Mouse (Mus musculus) adrenal gland, adult 2 months (tissue): ENCODE results near the gene Gm49450. TPM values are rescaled to one million over a fixed set of nuclear protein-coding genes. Genes with fewer than 3 reads are reported as not detected.
A peak's percentile ranks its signal among the peaks of the same experiment; 100 is the strongest.
"Not testable (repeated sequence)": the region's sequence is repeated elsewhere in the genome, so short reads cannot be mapped to it uniquely, and the experiment has no call there.

Experiments
- DNase-seq: peaks from one replicate; pipeline ENCODE4 v3.0.0; 2021
- polyA plus RNA-seq: library from polyadenylated mRNA; depleted of rRNA; stranded (reverse); fragments of >200 nt; gene quantifications from 2 replicates; pipeline ENCODE4 v1.2.3, GENCODE M21; 2012
- total RNA-seq, 2 experiments: library from RNA; stranded (reverse); gene quantifications; 2 replicates each; pipeline ENCODE4 v1.2.3; 2021

Gm49450 gene
- total and polyA plus RNA-seq, 3 experiments, result 10.9 to 49.5 TPM; not detected in 1

GRCm38 (mm10) chr15:98985240-98985981 is 32.1 kb upstream of the Gm49450 start:
- DNase-seq, result peak; percentile 89

GRCm38 (mm10) chr15:98984681-98985080 is 31.3 kb upstream of the Gm49450 start:
- no peak for DNase-seq

GRCm38 (mm10) chr15:98983431-98984081 is 30.2 kb upstream of the Gm49450 start:
- no peak for DNase-seq

- DNase-seq, result peak; percentile 40
These were observed 28.7 kb upstream of the Gm49450 start for GRCm38 (mm10) chr15:98982100-98982499.

GRCm38 (mm10) chr15:98980012-98980614 is 26.8 kb upstream of the Gm49450 start:
- DNase-seq, result no peak

- no peak for DNase-seq
These were observed 25.2 kb upstream of the Gm49450 start for GRCm38 (mm10) chr15:98978409-98979172.

GRCm38 (mm10) chr15:98977759-98978408 is 24.5 kb upstream of the Gm49450 start:
- DNase-seq, result peak; percentile 83

- no peak for DNase-seq
These were observed 23.7 kb upstream of the Gm49450 start for GRCm38 (mm10) chr15:98976763-98977758.

- no peak for DNase-seq
These were observed 19.8 kb upstream of the Gm49450 start for GRCm38 (mm10) chr15:98973015-98973614.

- DNase-seq, result not testable (repeated sequence)
These were observed 18.4 kb upstream of the Gm49450 start for GRCm38 (mm10) chr15:98971576-98972320.

- DNase-seq, result no peak
These were observed 17.8 kb upstream of the Gm49450 start for GRCm38 (mm10) chr15:98971111-98971510.

GRCm38 (mm10) chr15:98969372-98970101 is 16.2 kb upstream of the Gm49450 start:
- DNase-seq, result peak; percentile 54

- peak; percentile 66 for DNase-seq
These were observed 15.5 kb upstream of the Gm49450 start for GRCm38 (mm10) chr15:98968701-98969371.

GRCm38 (mm10) chr15:98959531-98959930 is 6.2 kb upstream of the Gm49450 start:
- DNase-seq, result no peak

- no peak for DNase-seq
These were observed 5.6 kb upstream of the Gm49450 start for GRCm38 (mm10) chr15:98958901-98959420.

GRCm38 (mm10) chr15:98957475-98957874 is 4.1 kb upstream of the Gm49450 start:
- no peak for DNase-seq

GRCm38 (mm10) chr15:98956000-98956399 is 2.6 kb upstream of the Gm49450 start:
- no peak for DNase-seq

GRCm38 (mm10) chr15:98955324-98955723 is 2.0 kb upstream of the Gm49450 start:
- no peak for DNase-seq
